In the genomic region with DNA sequence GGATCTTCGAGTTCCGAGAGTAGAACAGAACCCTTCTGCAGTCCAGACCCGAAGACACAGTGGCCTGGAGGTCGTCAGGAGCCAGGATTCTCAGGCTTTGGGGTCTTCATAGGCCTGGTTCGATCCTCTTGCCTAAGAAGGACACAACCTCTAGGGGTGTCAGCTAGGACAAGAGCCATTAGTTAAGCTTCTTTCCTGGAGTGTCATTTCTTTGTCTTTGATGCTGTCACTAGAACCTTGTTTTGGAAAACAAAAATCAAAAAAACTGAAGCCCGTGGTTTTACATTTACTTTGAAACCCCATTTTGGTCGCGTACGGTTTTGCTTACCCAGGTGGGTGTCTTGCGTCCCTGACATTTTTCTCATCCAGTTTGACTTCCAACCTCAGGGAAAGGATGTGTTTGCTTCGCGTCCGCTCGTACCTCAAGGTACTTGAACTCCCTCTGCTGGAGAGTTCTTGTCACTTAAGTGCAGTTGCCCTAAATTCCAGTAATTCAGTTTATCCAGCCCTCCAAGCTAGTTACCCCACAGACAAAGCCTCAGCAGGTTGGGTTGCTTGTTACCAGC, we compare ENCODE assay signal across 8 mouse cellular contexts. TPM values are rescaled to one million over a fixed set of nuclear protein-coding genes. Genes with fewer than 3 reads are reported as not detected.
DNase-seq lines count a peak whose midpoint lies in the region; ATAC-seq and TF ChIP-seq lines count a peak whose summit lies in the region.

No protein-coding gene starts in this region.

- H3K9ac ChIP-seq in neural tube, embryonic 15.5 days (replicated peaks) = peak overlapping the region; percentile 79

- no peak for TF ChIP-seq POLR2A in lung, adult 2 months (IDR thresholded peaks at IDR 0.05; ENCODE audit: borderline replicate concordance, extremely low read depth, low read depth, low read length)

- peak overlapping the region; percentile 78 for H3K4me3 ChIP-seq in G1E (ENCODE audit: low read depth, low read length)
- H3K4me3 ChIP-seq in brown adipose tissue, adult 24 weeks (ENCODE audit: insufficient read depth, low read depth, low read length) = peak overlapping the region; percentile 84
- peak overlapping the region; percentile 97 for H3K4me3 ChIP-seq in erythroblast, embryonic 14.5 days (replicated peaks)
- peak overlapping the region; percentile 85 for H3K4me3 ChIP-seq in layer of hippocampus, adult 2 months
- peak overlapping the region; percentile 96 for H3K4me3 ChIP-seq in lung, adult 2 months (replicated peaks; ENCODE audit: extremely low read depth, low read depth, low read length)
- H3K4me3 ChIP-seq in neural tube, embryonic 15.5 days (replicated peaks) = peak overlapping the region; percentile 88

- peak; percentile 30; the same call in 1 of the 2 replicates for ATAC-seq in G1E (ENCODE audit: extremely low read depth, insufficient number of reproducible peaks, low FRiP score, poor library complexity, severe bottlenecking)
- peak; percentile 61 to 66 for ATAC-seq in hematopoietic stem cell, adult 5-6 weeks (replicated peaks in 1 of 2; ENCODE audit: insufficient read depth in 1 of 2, low FRiP score in 2 of 2, low TSS enrichment in 1 of 2, low read depth in 1 of 2, poor library complexity in 2 of 2, severe bottlenecking in 2 of 2)
- peak; percentile 48 for ATAC-seq in neural tube, embryonic 15.5 days (ENCODE audit: low FRiP score)

- peak overlapping the region; percentile 73 for H3K4me2 ChIP-seq in neural tube, embryonic 15.5 days

- WGBS in lung, adult 2 months = under 1% methylated on average over 14 of the region's 14 CpGs
- WGBS in neural tube, embryonic 15.5 days = under 1% methylated on average over 14 of the region's 14 CpGs

- peaks cover 31% of the 10 kb centered on the region for H3K36me3 ChIP-seq in G1E (replicated peaks)
- H3K36me3 ChIP-seq in erythroblast, embryonic 14.5 days (ENCODE audit: control insufficient read depth) = peaks cover 30% of the 10 kb centered on the region
- no peaks in the 10 kb centered on the region for H3K36me3 ChIP-seq in neural tube, embryonic 15.5 days

- DNase-seq in G1E (ENCODE audit: low spot score) = peak; percentile 46
- DNase-seq in layer of hippocampus, adult 2 months (ENCODE audit: low spot score in 2 of 2) = peak; percentile 65 to 66
- DNase-seq in lung, adult 2 months = peak; percentile 51
- DNase-seq in thymus, postnatal 36 days = peak; percentile 49 to 54

- H3K4me1 ChIP-seq in G1E (ENCODE audit: insufficient read depth, low read depth, low read length) = peaks cover 52% of the 10 kb centered on the region
- no peaks in the 10 kb centered on the region for H3K4me1 ChIP-seq in brown adipose tissue, adult 24 weeks (ENCODE audit: control insufficient read depth, insufficient read depth, insufficient read length, low read length)
- peaks cover 57% of the 10 kb centered on the region for H3K4me1 ChIP-seq in erythroblast, embryonic 14.5 days (ENCODE audit: control insufficient read depth)
- no peaks in the 10 kb centered on the region for H3K4me1 ChIP-seq in lung, adult 2 months (ENCODE audit: control insufficient read depth, insufficient read depth, low read length)
- peaks cover 12% of the 10 kb centered on the region for H3K4me1 ChIP-seq in neural tube, embryonic 15.5 days

- TF ChIP-seq CTCF in G1E (IDR thresholded peaks at IDR 0.05; ENCODE audit: low read depth, low read length) = peak; percentile 35; the same call in 1 of the 2 replicates
- TF ChIP-seq CTCF in layer of hippocampus, adult 2 months (conservative IDR thresholded peaks at IDR 0.05) = peak; percentile 89
- peak; percentile 59 for TF ChIP-seq CTCF in lung, adult 2 months (IDR thresholded peaks at IDR 0.05; ENCODE audit: insufficient read depth, low read length)

- H3K27me3 ChIP-seq in G1E (ENCODE audit: insufficient read depth, low read length) = no peaks in the 10 kb centered on the region
- H3K27me3 ChIP-seq in erythroblast, embryonic 14.5 days (ENCODE audit: control insufficient read depth) = no peaks in the 10 kb centered on the region
- H3K27me3 ChIP-seq in neural tube, embryonic 15.5 days (replicated peaks) = no peaks in the 10 kb centered on the region

- H3K9me3 ChIP-seq in G1E (replicated peaks) = no peaks in the 10 kb centered on the region
- no peaks in the 10 kb centered on the region for H3K9me3 ChIP-seq in erythroblast, embryonic 14.5 days (ENCODE audit: control insufficient read depth, low read length)
- no peaks in the 10 kb centered on the region for H3K9me3 ChIP-seq in neural tube, embryonic 15.5 days (replicated peaks)

- H3K27ac ChIP-seq in brown adipose tissue, adult 24 weeks (replicated peaks; ENCODE audit: low read depth, low read length) = peak overlapping the region; percentile 82
- peak overlapping the region; percentile 92 for H3K27ac ChIP-seq in layer of hippocampus, adult 2 months
- H3K27ac ChIP-seq in neural tube, embryonic 15.5 days (replicated peaks) = peak overlapping the region; percentile 94

RNA-seq across cellular contexts. Expression of a gene that starts 0.6 kb away (rescaled TPM):
- total RNA-seq in G1E (2014; fragmentation: Nextera tagmentation) (28.1 and 32.6 TPM in 2 replicates), G1E (2017) (43.8 and 61.4 TPM in 2 replicates)
- 44.2 and 46.7 TPM in 2 replicates for polyA plus RNA-seq in G1E (2012)
- 3.6 and 5.3 TPM in 2 replicates for polyA plus RNA-seq in brown adipose tissue, adult 24 weeks (2012; ENCODE audit: insufficient read depth, insufficient read length, missing spikeins)
- 2.7 and 3.0 TPM in 2 replicates for polyA plus RNA-seq in erythroblast, embryonic 14.5 days (2012)
- 52.8 and 60.3 TPM in 2 replicates for total RNA-seq in hematopoietic stem cell, adult 5-6 weeks (2017)
- total RNA-seq in layer of hippocampus, adult 2 months (2021) = 1 to 10 TPM; 5.4 to 6.4 TPM
- 7.8 and 7.9 TPM in 2 replicates for polyA plus RNA-seq in lung, adult 2 months (2012; rRNA removed)
- polyA plus RNA-seq in neural tube, embryonic 15.5 days (2015; fragmentation: Nextera tagmentation; extraction: Ambion mirVana) = 20.0 and 25.1 TPM in 2 replicates

RNA-seq across cellular contexts. Expression of a gene that starts 6.9 kb away (rescaled TPM):
- not detected in 2 replicates for total RNA-seq in G1E (2014; fragmentation: Nextera tagmentation)
- 0.05 TPM in 1 of 2 replicates, not detected in the other for total RNA-seq in G1E (2017)
- polyA plus RNA-seq in G1E (2012) = 0.02 TPM in 1 of 2 replicates, not detected in the other
- polyA plus RNA-seq in brown adipose tissue, adult 24 weeks (2012; ENCODE audit: insufficient read depth, insufficient read length, missing spikeins) = not detected in 2 replicates
- 0.03 TPM in 1 of 2 replicates, not detected in the other for polyA plus RNA-seq in erythroblast, embryonic 14.5 days (2012)
- 0.69 TPM in 1 of 2 replicates, not detected in the other for total RNA-seq in hematopoietic stem cell, adult 5-6 weeks (2017)
- not detected for total RNA-seq in layer of hippocampus, adult 2 months (2021)
- polyA plus RNA-seq in lung, adult 2 months (2012; rRNA removed) = not detected in 2 replicates
- not detected in 2 replicates for polyA plus RNA-seq in neural tube, embryonic 15.5 days (2015; fragmentation: Nextera tagmentation; extraction: Ambion mirVana)

RNA-seq across cellular contexts. Expression of a gene that starts 20.9 kb away (rescaled TPM):
- total RNA-seq in G1E (2014; fragmentation: Nextera tagmentation) = 11.5 and 13.9 TPM in 2 replicates
- 18.8 and 23.3 TPM in 2 replicates for total RNA-seq in G1E (2017)
- polyA plus RNA-seq in G1E (2012) = 3.2 and 4.4 TPM in 2 replicates
- polyA plus RNA-seq in brown adipose tissue, adult 24 weeks (2012; ENCODE audit: insufficient read depth, insufficient read length, missing spikeins) = 7.8 and 10.0 TPM in 2 replicates
- 0.10 and 0.18 TPM in 2 replicates for polyA plus RNA-seq in erythroblast, embryonic 14.5 days (2012)
- 10.3 and 11.9 TPM in 2 replicates for total RNA-seq in hematopoietic stem cell, adult 5-6 weeks (2017)
- 10 to 100 TPM in 1 of 2 experiments, 1 to 10 TPM in 1; 9.5 to 10.4 TPM for total RNA-seq in layer of hippocampus, adult 2 months (2021)
- polyA plus RNA-seq in lung, adult 2 months (2012; rRNA removed) = 5.6 and 9.9 TPM in 2 replicates
- polyA plus RNA-seq in neural tube, embryonic 15.5 days (2015; fragmentation: Nextera tagmentation; extraction: Ambion mirVana) = 25.5 and 25.9 TPM in 2 replicates

RNA-seq across cellular contexts. Expression of a gene that starts 21.4 kb away (rescaled TPM):
- total RNA-seq in G1E (2014; fragmentation: Nextera tagmentation) = not detected in 2 replicates
- 0.17 and 0.27 TPM in 2 replicates for total RNA-seq in G1E (2017)
- polyA plus RNA-seq in G1E (2012) = 0.04 TPM in 1 of 2 replicates, not detected in the other
- polyA plus RNA-seq in brown adipose tissue, adult 24 weeks (2012; ENCODE audit: insufficient read depth, insufficient read length, missing spikeins) = not detected in 2 replicates
- polyA plus RNA-seq in erythroblast, embryonic 14.5 days (2012) = 0.02 and 0.04 TPM in 2 replicates
- 0.19 TPM in 1 of 2 replicates, not detected in the other for total RNA-seq in hematopoietic stem cell, adult 5-6 weeks (2017)
- total RNA-seq in layer of hippocampus, adult 2 months (2021) = not detected
- 0.08 and 0.27 TPM in 2 replicates for polyA plus RNA-seq in lung, adult 2 months (2012; rRNA removed)
- not detected in 2 replicates for polyA plus RNA-seq in neural tube, embryonic 15.5 days (2015; fragmentation: Nextera tagmentation; extraction: Ambion mirVana)

RNA-seq across cellular contexts. Expression of a gene that starts 36.0 kb away (rescaled TPM):
- total RNA-seq in G1E (2014; fragmentation: Nextera tagmentation) = not detected in 2 replicates
- total RNA-seq in G1E (2017) = 0.12 and 0.16 TPM in 2 replicates
- polyA plus RNA-seq in G1E (2012) = not detected in 2 replicates
- not detected in 2 replicates for polyA plus RNA-seq in brown adipose tissue, adult 24 weeks (2012; ENCODE audit: insufficient read depth, insufficient read length, missing spikeins)
- polyA plus RNA-seq in erythroblast, embryonic 14.5 days (2012) = not detected in 2 replicates
- not detected in 2 replicates for total RNA-seq in hematopoietic stem cell, adult 5-6 weeks (2017)
- total RNA-seq in layer of hippocampus, adult 2 months (2021) = not detected
- 0.32 and 0.75 TPM in 2 replicates for polyA plus RNA-seq in lung, adult 2 months (2012; rRNA removed)
- polyA plus RNA-seq in neural tube, embryonic 15.5 days (2015; fragmentation: Nextera tagmentation; extraction: Ambion mirVana) = 0.19 TPM in 1 of 2 replicates, not detected in the other

Comparison
In these comparisons a context has a peak if more than half of its experiments do, and no peak if none do; other contexts are left out.
1. Peak in every context shown above with its lines: DNase-seq, ATAC-seq, H3K4me3 ChIP-seq and H3K27ac ChIP-seq.
2. CTCF ChIP-seq: peak in every context shown above with its lines; median percentile 89 in layer of hippocampus, adult 2 months; 59 in lung, adult 2 months; 35 in G1E.